Mouse (Mus musculus): ENCODE data around the gene Dnajc28. TPM values are rescaled to one million over a fixed set of nuclear protein-coding genes. Genes with fewer than 3 reads are reported as not detected.
A peak's percentile ranks its signal among the peaks of the same experiment; 100 is the strongest.

Dnajc28 gene
- total RNA-seq, 2 experiments from 2014 or later, result 5.8 to 10.4 TPM

DNA sequence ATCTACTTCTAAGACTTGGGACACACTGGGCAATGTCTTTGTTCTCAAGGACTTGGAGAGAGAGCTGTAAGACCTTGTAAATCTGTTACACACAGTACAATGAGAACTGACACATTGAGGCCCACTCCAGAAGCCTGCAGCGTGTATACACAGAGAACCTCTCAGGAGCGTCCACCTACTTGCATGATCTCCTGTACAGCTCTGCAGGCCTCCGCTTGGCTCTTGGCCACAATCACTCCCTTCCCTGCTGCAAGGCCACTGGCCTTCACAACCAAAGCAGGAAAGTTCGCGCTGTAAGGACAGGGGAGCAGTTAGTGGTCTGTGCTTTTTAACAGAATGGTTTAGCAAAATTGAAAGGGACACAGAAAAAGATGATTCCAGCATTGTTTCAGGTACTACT is 20.3 kb upstream of the Dnajc28 start:
- DNase-seq (ENCODE audit: low spot score in 2 of 2), result no peak
- intact Hi-C loops (cut with DNase I), result no loop called here

DNA sequence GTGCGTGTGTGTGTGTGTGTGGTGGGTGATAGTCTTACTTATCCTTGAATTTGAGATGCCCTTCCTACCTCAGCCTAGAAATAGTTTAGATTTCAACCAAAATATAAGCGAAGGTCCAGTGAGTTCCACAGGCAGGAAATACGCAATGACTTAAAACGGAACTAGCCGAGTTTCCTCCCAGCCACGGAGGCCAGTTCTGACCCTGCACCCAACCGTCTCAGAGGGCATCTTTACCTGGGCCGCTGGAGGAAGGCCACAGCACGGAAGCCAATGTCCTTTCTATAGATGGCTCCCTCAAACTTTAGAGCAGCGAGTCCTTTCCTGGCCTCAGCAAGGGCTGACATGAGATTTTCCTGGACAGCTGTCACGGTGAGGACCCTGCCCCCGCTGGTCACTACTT is 14.8 kb upstream of the Dnajc28 start:
- intact Hi-C loops (cut with DNase I), result no loop called here
- no peak for DNase-seq (ENCODE audit: low spot score in 2 of 2)

DNA sequence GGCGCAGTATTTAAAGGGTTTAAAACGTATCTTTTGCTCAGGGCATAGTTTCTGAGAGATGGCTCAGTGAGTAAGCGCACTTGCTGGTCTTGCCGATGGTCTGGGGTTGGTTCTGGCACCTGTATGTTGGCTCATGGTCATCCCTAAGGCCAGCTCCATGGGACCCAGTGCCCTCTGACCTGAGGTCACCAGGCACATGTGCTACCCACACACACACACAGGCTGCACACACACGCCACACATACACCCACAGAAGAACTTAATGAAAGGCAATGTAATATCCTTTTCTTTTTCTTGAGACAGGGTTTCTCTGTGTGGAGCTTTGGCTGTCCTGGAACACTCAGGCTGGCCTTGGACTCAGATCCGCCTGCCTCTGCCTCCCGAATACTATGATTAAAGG is 14.1 kb upstream of the Dnajc28 start:
- intact Hi-C loops (cut with DNase I), result no loop called here
- no peak for DNase-seq (ENCODE audit: low spot score in 2 of 2)

DNA sequence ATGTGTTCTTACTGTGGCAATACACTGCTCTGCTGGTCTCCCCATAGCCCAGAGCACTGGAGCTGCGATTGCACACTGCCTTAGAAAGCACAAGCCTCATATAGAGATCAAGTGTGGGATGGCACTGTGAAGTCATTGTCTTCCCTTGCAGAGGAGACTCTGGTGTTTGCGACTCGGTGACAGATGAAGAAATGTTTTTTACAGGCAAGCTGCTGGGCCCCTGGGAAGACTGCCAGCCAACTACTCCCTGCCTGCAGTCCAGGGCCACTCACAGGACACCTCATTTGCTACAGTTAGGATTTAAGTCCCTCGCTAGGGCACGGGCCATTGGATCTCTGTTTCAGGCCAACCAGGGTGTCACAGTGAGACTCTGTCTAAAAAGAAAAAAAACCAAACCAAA is 13.6 kb upstream of the Dnajc28 start:
- intact Hi-C loops (cut with DNase I), result no loop called here
- DNase-seq (ENCODE audit: low spot score in 2 of 2), result peak in 1 of 2 experiments; percentile 28

DNA sequence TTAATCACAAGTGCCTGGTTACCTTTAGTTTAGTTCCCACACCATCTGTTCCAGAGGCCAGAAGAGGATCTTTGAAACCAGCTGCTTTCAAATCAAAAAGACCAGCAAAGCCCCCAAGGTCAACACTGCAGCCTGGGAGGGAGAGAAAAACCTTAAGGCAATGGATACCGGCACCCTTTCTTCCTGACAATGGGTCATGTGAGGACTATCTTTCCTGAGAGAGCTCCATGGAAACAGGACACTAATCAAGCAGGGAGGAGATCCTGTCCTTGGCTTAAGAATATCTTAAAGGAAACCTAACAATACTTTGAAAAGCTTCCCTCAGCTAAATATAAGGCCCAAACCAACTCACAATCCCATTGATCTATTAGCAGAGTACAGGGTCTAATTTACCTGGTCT is 11.8 kb upstream of the Dnajc28 start:
- intact Hi-C loops (cut with DNase I), result no loop called here
- DNase-seq (ENCODE audit: low spot score in 2 of 2), result no peak

DNA sequence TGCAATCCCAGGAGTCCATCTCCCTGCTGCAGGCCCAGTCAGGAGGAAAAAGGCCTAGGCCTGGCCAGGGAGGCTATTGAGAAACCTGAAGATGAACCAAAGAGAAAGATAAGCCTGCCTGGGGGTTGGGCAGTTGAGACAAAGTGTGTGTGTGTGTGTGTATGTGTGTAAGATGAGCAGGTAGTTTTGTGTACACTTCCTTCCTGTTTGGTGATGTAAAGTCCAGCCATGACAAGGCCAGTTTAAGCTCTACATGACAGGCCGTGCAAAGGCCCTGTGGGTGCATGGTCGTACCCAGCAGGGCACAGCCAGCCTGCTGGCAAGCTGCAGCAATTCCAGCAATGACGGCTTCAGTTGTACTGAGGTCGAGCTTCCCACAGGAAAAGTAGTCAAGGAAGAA is 10.9 kb upstream of the Dnajc28 start:
- intact Hi-C loops (cut with DNase I), result no loop called here
- DNase-seq (ENCODE audit: low spot score in 2 of 2), result no peak

DNA sequence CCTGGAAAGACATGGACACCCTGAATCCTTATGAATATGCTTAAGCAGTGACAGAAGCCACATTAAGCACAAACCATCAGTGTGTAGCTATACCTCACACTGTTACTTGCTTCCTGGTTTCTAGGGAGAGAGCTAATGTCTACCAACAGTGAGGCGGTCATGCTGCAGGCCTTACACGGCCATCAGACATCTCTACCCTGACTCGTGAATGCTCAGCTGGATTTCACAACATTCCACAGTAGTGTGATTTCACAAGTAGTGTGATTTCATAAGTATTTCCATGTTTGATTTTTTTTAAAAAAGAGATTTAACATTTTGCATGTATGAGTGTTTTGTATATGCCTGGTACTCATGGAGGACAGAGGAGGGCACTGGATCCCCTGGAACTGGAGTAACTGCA is 9.8 kb upstream of the Dnajc28 start:
- DNase-seq (ENCODE audit: low spot score in 2 of 2), result no peak
- intact Hi-C loops (cut with DNase I), result no loop called here

DNA sequence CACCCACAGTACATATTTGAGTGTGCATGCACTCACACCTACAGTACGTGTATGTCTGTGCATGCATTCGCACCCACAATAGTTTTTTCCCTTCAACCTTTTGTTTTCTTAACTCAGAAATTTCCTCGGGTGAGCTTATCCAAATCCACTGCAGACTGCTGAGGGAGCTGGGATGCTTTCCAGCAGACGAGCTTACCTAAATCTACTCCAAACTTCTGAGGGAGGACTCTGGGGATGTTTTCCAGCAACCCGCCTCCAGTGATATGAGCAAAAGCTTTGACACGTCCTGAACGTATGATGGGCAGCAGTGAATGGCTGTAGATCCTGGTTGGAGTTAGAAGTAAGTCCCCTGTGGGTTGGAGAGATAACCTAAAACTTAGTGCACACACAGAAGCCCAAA is 9.0 kb upstream of the Dnajc28 start:
- peak in 1 of 2 experiments; percentile 30 for DNase-seq (ENCODE audit: low spot score in 2 of 2)
- intact Hi-C loops (cut with DNase I), result no loop called here

DNA sequence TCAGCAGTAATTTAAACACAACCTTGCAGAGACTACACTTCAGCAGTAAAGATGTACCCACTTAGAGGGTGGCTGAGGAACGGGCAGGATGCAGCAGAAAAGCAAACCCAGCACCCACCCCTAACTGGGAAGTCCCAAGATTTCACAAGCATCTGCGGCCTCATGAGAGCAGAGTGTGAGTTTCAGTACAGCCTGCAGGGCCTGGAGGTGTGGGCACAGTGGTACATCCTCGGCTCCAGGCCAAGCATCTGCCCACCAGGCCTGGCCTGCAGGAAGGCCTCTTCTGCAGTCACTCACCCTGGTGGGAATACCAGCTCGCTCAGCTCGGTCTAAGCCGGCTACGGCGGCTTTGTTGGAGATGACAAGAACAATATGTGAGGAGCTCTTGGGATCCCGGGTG is 4.2 kb upstream of the Dnajc28 start:
- intact Hi-C loops (cut with DNase I), result no loop called here
- DNase-seq (ENCODE audit: low spot score in 2 of 2), result no peak

DNA sequence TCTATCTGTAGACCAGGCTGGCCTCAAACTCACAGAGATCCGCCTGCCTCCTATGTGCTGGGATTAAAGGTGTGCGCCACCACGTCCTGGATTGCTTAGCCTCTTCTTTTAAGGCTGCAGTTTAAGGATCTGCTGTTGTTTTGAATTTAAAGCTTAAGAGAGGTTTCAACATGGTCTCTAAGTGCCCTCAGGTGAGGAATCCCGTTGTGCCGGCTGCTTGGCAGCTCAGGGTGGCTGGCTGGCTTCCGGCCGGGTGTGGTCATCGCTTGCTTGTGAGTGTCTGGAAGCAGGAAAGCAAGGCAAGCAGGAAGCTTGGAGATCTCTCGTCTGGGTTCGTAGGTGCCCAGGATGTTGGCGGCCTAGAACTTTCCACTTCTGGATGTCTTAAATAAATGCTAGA is 2.2 kb upstream of the Dnajc28 start:
- intact Hi-C loops (cut with DNase I), result no loop called here
- no peak for DNase-seq (ENCODE audit: low spot score in 2 of 2)

DNA sequence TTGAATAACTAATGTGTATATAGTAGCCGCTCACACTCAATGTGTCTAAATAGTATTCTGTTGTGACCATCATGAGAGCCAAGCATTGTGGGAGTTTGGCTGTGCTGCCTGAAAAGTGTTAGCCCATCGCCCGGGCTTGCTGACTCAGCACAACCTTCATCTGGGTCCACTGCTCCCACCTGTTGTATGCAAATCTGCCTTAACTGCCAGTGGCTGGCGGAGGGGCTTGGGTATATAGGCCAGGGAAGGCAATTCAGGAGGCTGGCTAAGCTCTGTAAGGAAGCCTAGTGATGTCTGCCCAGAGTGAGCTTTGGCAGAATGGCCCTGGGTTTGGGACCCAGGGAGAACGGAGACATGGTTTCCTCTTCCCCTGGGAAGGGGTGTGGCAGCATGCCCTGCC is 1.4 kb upstream of the Dnajc28 start:
- no peak for DNase-seq (ENCODE audit: low spot score in 2 of 2)
- intact Hi-C loops (cut with DNase I), result no loop called here

DNA sequence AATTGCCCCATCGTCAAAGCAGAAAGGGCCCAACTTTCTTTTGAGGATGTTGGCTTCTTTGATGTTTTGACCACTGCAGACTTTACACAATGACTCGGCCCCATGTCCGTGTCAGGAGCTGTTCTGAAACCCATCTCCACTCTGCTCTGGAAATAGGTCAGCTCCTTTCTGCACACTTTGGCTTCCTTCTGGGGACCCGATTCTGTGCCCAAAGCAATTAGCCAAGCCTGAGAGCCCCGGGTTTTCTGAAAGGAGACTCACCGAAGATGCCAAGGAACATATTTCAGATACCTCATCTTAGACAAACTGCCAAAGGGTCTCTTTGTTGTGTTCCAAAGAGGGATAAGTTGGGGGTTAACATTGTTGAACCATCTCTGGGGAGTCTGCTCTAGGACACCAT is 4.3 kb downstream of the Dnajc28 start:
- intact Hi-C loops (cut with DNase I), result no loop called here
- DNase-seq (ENCODE audit: low spot score in 2 of 2), result no peak

DNA sequence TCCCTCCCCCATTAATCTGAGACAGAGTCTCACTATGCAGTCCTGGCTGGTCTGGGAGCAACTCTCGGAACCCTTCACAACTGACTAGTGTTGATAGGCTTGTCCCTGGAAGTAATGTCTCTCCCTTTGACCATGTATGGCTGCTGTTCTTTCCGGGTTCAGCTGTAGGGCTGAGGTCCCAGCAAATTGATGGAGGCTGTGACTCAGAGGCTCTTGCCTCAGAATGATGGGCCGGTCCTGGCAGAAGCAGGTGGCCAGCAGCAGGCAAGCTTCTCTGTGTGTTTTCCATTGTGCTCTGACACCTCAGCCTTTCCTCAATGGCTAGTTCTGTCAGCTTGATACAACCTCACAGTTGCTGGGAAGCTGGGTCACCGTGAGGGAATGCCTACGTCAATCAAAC is 6.3 kb downstream of the Dnajc28 start:
- DNase-seq (ENCODE audit: low spot score in 2 of 2), result no peak
- intact Hi-C loops (cut with DNase I), result no loop called here

DNA sequence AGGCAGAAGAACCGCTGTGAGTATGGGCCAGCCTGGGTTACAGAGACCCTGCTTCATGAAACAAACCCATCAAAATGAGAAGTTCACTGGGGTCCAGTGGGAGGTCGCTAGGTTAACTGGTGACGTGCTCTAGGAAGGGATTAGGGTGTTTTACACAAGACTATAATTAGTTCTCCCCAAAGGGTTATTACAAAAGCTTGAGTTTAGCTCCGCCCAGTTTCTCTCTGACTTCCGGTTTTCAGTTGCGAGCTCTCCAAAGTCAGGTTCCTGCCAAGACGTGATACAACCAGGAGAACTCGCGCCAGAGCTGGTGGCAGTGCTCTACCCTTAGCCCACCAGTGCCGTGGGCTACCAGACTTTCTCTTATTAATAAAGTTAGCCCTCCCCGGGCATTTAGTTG is 7.6 kb downstream of the Dnajc28 start:
- DNase-seq (ENCODE audit: low spot score in 2 of 2), result no peak
- intact Hi-C loops (cut with DNase I), result no loop called here

DNA sequence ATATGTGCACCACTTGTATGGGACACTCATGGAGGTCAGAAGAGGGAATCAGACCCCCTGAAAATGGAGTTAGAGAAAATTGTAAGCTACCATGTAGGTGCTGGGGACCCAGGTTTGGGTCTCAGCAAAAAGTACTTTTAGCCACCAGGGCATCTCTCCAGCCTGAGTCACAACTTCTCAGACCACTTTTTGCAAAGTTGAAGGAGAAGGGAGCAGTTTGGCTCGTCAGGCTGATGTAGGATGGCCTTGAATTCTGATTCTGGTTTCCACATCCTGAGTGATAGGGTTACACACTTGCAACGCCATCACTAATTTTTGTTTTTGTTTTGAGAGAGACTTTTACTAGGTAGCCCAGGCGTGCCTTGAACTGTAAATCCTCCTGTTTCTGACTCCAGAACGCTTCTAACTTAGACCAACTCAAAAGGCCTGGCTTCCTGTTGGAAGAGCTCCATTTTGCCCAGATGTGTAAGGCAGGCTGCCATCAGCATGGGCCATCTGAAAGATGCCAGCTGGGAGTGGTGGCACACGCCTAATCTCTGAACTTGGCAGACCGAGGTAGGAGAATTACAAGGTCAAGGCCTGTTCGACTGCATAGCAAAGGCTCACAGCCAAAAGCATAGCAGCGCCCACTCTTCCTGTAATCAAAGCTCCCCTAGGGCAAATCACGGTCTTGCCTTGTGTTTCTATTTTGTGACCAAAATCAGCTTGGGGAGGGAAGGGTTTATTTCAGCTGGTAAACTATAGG is 9.2 kb downstream of the Dnajc28 start:
- DNase-seq (ENCODE audit: low spot score in 2 of 2), result no peak
- intact Hi-C loops (cut with DNase I), result no loop called here

DNA sequence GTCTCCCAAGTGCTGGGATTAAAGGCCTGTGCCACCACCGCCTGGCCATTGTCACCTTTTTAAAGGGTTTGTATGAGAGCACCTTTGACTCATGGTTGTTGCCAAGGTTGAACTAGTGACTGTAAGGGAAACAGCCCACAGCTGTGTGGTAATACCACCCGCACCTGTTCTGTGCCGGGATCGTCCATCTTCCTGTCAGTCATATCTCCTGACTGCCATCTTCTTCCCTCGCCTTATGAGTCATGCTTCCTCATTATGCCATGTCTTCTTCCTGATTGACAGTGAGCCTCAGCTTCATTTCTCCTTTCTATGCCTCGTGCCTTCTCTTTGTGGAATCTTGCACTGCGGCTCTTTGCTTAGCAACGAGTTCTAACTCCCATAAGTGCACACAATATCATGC is 11.9 kb downstream of the Dnajc28 start:
- intact Hi-C loops (cut with DNase I), result no loop called here
- DNase-seq (ENCODE audit: low spot score in 2 of 2), result no peak

DNA sequence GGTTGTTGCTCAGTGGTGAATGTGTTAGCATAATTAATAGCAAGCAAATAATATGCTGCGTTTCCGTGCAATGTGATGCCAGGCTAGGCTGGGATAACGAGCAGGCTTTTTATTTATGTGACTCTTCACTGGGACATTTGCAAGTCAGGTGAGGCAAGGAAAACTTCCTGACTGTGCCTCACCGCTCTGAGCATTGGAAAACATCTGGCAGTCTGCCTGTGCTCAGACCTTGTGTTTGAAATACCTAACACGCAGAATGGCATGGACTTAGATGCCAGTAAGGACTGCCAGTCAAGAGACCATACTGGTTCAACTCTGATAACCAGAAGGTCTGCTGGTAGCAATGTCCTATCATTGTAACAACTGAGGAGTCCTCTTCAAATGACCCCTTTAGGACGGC is 13.7 kb downstream of the Dnajc28 start:
- intact Hi-C loops (cut with DNase I), result no loop called here
- DNase-seq (ENCODE audit: low spot score in 2 of 2), result no peak

DNA sequence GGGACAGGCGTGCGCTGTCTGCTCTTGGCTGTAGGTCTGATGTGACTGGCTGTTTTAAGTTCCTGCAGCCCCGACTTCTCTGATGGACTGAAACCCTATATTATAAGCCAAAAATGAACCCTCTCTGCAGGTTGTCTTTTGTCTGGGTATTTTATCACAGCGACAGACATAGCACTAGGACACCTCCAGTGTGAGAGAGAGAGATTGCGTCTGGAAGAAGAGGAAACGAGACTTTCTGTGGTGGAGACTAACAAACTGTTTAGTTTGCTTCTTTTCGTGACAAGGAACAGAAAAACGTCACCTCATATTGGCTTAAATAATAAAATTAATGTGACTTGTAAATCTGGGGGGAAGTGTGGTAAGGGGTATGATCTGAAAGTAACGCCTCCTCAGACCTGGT is 17.1 kb downstream of the Dnajc28 start:
- intact Hi-C loops (cut with DNase I), result no loop called here

DNA sequence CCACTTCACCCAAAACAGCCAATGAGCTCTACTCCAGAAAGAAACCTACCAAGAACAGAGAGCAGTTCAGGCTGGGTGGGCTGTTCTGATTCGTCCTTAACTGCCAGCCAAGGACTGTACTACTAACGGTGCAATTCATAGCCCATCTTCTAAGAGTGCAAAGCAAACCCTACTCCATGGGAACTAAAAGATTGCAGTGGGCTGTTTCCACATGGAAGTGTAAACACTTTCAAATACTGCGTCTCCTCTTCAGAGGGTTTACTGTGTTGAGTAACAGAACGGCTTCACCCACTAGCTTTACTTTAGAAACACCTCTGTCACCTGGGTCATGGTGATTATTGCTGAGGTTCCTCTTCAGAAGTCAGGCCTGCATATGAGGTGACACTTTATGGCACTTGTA is 17.7 kb downstream of the Dnajc28 start:
- intact Hi-C loops (cut with DNase I), result no loop called here
- no peak for DNase-seq (ENCODE audit: low spot score in 2 of 2)

More for the DNA sequence above, 17.1 kb downstream of the Dnajc28 start:
- no peak for DNase-seq (ENCODE audit: low spot score in 2 of 2)

DNA sequence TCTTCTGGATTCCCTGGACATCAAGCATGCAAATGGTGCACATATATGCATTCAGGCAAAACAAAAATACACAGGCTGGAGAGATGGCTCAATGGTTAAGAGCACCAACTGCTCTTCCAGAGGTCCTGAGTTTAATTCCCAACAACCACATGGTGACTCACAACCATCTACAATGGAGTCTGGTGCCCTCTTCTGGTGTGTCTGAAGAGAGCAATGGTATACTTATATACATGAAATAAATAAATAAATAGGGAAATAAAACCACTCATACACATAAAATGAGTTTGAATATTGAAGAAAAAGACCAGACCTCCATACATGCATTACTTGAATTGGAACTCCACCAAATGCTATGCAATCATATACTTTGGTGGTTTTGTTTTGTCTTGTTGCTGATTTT is 19.6 kb downstream of the Dnajc28 start:
- intact Hi-C loops (cut with DNase I), result no loop called here
- DNase-seq (ENCODE audit: low spot score in 2 of 2), result no peak

DNA sequence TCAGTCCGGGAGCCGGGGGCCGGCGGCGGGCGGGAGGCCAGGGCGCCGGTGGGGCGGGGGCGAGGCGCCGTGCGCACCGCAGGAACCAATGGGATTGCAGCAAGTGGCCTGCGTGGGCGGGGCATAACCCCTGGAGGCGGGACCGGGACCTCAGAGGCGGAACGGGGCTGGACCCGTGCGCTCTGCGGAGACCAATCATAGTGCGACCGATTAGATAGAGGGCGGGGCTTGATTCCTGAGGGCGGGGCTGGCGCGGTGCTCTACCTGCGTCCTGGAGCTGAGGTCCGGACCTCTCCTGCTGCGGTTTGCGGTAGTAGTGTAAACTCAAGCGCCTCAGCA is 21.2 kb downstream of the Dnajc28 start, which contains the start of gene Tmem50b:
Gene Tmem50b, minus strand, starts transcription at position 129 of the 339 bp plus-strand sequence.
- intact Hi-C loops (cut with DNase I), result loop anchor here (2.0 kb wide), 1 partner anchor 49 kb away; the partner anchor contains the start of genes Gart and Son
- peak; percentile 98 for DNase-seq (ENCODE audit: low spot score in 2 of 2)
